Mouse (Mus musculus): Measurements from ENCODE around the gene Ccnt1. TPM values are rescaled to one million over a fixed set of nuclear protein-coding genes. Genes with fewer than 3 reads are reported as not detected.
A peak's percentile ranks its signal among the peaks of the same experiment; 100 is the strongest.
"Not testable (repeated sequence)": the region's sequence is repeated elsewhere in the genome, so short reads cannot be mapped to it uniquely, and the experiment has no call there.

The Ccnt1 gene
- polyA plus RNA-seq, 1 experiment from 2014 or later: 61.4 TPM

DNA sequence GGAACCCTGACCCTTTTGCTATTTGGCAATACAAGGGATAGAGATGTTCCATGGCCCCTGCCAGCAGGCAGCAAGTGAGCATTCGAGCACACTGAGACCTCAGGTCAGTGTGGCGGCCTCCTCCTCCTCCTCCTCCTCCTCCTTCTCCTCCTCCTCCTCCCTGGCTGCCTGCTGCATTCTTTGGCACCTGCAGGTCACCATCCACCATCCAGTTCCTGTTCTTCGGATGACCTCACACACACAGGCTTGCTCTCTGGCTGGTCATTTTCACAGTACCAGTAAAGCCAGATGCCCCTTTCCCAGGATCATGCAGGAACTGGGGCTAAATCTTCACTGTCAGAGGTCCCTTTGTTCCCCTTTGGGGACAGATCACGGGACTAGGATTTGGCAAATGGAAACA is 20.7 kb upstream of the Ccnt1 start:
- peaks cover 9% of the 10 kb centered on the region for H3K36me3 ChIP-seq (replicated peaks; ENCODE audit: control insufficient read depth, insufficient read depth, low read depth, low read length)
- 76% methylated on average over 4 of the region's 4 CpGs for WGBS

DNA sequence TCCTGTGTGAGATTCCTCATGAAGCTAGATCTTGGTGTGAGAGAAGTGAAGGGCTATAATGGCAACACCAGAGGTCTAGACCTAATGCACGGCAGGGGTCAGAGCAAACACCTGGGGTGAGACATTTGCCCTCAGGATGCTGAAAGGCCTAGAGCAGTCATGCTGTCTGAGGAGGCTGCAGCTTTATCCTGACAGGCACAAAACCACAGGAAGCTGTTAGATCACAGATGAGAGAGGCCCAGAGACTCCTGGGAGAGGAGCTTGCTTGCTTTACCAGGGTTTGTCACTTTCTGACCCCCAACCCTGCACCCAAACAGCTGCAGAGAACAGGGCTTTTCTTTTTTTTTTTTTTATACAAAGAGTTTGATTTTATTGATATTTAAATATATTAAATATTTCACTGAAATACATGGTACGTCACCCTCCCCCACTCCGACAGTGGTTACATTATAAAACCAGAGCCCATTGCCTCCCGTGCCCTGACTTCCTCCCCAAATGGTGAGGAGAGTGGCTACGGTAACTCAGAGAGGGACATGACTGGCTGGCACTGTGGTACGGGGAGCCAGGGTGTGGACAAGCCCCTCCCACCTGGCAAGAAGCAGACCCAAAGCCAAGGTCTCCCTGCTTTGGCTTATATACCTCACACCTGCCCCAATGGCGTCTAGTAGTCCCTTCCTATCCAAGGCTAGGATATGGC is 19.1 kb upstream of the Ccnt1 start:
- Histone ChIP-seq H3K4me2 (ENCODE audit: low read depth, low read length) (no peak overlapping the region), H3K27ac (replicated peaks; ENCODE audit: low read depth, low read length) (no peak overlapping the region), H3K36me3 (replicated peaks; ENCODE audit: control insufficient read depth, insufficient read depth, low read depth, low read length) (peaks cover 2% of the 10 kb centered on the region), H3K9ac (replicated peaks; ENCODE audit: low read length) (no peak overlapping the region), H3K9me3 (replicated peaks; ENCODE audit: control insufficient read depth, low read length) (no peaks in the 10 kb centered on the region), H3K4me1 (ENCODE audit: control insufficient read depth, insufficient read depth, low read length) (no peaks in the 10 kb centered on the region), H3K4me3 (ENCODE audit: low read depth, low read length) (no peak overlapping the region), H3K27me3 (ENCODE audit: control insufficient read depth, insufficient read depth, low read length) (no peaks in the 10 kb centered on the region)
- DNase-seq (ENCODE audit: low spot score) (no peak), ATAC-seq (replicated peaks; ENCODE audit: insufficient number of reproducible peaks, low FRiP score, low TSS enrichment, low read depth) (no peak)
- 67% methylated on average over 7 of the region's 7 CpGs for WGBS

More for the DNA sequence above, 20.7 kb upstream of the Ccnt1 start:
- Histone ChIP-seq H3K9me3 (replicated peaks; ENCODE audit: control insufficient read depth, low read length) (no peaks in the 10 kb centered on the region), H3K27ac (replicated peaks; ENCODE audit: low read depth, low read length) (no peak overlapping the region), H3K4me3 (ENCODE audit: low read depth, low read length) (no peak overlapping the region), H3K27me3 (ENCODE audit: control insufficient read depth, insufficient read depth, low read length) (no peaks in the 10 kb centered on the region), H3K4me1 (ENCODE audit: control insufficient read depth, insufficient read depth, low read length) (no peaks in the 10 kb centered on the region), H3K4me2 (ENCODE audit: low read depth, low read length) (no peak overlapping the region), H3K9ac (replicated peaks; ENCODE audit: low read length) (no peak overlapping the region)
- DNase-seq (ENCODE audit: low spot score) (no peak), ATAC-seq (replicated peaks; ENCODE audit: insufficient number of reproducible peaks, low FRiP score, low TSS enrichment, low read depth) (no peak)

DNA sequence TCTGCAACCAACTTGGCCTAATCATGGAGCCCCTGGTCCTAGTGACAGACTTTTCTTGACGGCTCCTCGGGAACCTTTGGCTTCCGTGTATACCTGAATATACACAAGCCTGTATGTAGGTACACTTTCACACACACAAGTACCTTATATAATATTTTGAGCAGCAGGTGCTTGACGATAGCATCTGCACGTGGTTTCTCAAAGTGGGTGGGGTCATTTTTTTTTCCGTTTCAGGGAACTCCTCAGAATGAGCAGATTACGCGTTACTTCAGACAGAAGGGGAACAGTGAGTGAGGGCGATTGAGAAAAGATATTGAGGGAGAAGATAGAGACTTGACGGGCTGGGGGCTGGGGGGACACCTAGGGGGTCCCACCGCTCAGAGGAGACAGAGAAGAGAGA is 17.0 kb upstream of the Ccnt1 start:
- H3K27me3 ChIP-seq (ENCODE audit: control insufficient read depth, insufficient read depth, low read length): no peaks in the 10 kb centered on the region
- H3K27ac ChIP-seq (replicated peaks; ENCODE audit: low read depth, low read length): no peak overlapping the region
- no peak overlapping the region for H3K4me3 ChIP-seq (ENCODE audit: low read depth, low read length)
- 88% methylated on average over 11 of the region's 11 CpGs for WGBS
- no peaks in the 10 kb centered on the region for H3K9me3 ChIP-seq (replicated peaks; ENCODE audit: control insufficient read depth, low read length)
- ATAC-seq (replicated peaks; ENCODE audit: insufficient number of reproducible peaks, low FRiP score, low TSS enrichment, low read depth): no peak
- DNase-seq (ENCODE audit: low spot score): no peak
- H3K4me2 ChIP-seq (ENCODE audit: low read depth, low read length): no peak overlapping the region
- peaks cover 2% of the 10 kb centered on the region for H3K36me3 ChIP-seq (replicated peaks; ENCODE audit: control insufficient read depth, insufficient read depth, low read depth, low read length)
- no peak overlapping the region for H3K9ac ChIP-seq (replicated peaks; ENCODE audit: low read length)
- H3K4me1 ChIP-seq (ENCODE audit: control insufficient read depth, insufficient read depth, low read length): no peaks in the 10 kb centered on the region

DNA sequence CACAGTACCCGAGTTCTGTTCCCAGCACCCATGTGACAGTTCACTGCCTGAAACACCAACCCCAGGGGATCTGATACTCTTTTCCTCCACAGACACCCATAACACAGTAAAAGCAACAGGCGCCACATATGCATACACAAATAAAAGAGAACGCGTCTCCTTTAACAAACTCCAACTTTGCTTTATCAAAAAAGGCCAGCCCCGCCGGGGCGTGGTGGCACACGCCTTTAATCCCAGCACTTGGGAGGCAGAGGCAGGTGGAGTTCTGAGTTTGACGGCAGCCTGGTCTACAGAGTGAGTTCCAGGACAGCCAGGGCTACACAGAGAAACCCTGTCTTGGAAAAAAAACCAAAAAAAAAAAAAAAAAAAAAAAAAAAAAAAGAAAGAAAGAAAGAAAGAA is 15.4 kb upstream of the Ccnt1 start:
- ATAC-seq (replicated peaks; ENCODE audit: insufficient number of reproducible peaks, low FRiP score, low TSS enrichment, low read depth); H3K4me1 ChIP-seq (ENCODE audit: control insufficient read depth, insufficient read depth, low read length); H3K27me3 ChIP-seq (ENCODE audit: control insufficient read depth, insufficient read depth, low read length); H3K27ac ChIP-seq (replicated peaks; ENCODE audit: low read depth, low read length); H3K9ac ChIP-seq (replicated peaks; ENCODE audit: low read length); H3K4me2 ChIP-seq (ENCODE audit: low read depth, low read length); DNase-seq (ENCODE audit: low spot score); H3K4me3 ChIP-seq (ENCODE audit: low read depth, low read length); H3K9me3 ChIP-seq (replicated peaks; ENCODE audit: control insufficient read depth, low read length); H3K36me3 ChIP-seq (replicated peaks; ENCODE audit: control insufficient read depth, insufficient read depth, low read depth, low read length): not testable (repeated sequence)
- 81% methylated on average over 9 of the region's 9 CpGs for WGBS

DNA sequence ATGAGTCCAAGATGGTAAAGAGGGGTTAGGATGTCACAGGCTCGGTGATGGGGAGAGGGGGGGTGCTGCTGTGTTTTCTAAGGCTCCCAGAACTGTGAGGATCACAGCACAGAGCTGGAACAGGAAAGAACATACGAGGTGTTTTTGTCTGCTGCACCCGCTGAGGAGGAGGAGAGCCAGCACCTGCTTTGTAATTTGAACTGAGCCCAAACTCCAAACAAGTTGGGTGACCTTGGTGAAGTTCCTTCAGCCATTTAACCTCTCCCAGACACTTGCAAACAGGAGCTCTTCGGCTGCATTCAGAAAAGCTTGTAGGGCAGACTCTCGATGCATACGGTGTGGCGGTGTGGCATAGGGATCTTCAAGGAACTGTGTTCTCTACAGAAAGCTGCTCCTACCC is 14.7 kb upstream of the Ccnt1 start:
- H3K4me3 ChIP-seq (ENCODE audit: low read depth, low read length): no peak overlapping the region
- ATAC-seq (replicated peaks; ENCODE audit: insufficient number of reproducible peaks, low FRiP score, low TSS enrichment, low read depth): no peak
- H3K9ac ChIP-seq (replicated peaks; ENCODE audit: low read length): no peak overlapping the region
- H3K4me1 ChIP-seq (ENCODE audit: control insufficient read depth, insufficient read depth, low read length): no peaks in the 10 kb centered on the region
- DNase-seq (ENCODE audit: low spot score): no peak
- H3K27me3 ChIP-seq (ENCODE audit: control insufficient read depth, insufficient read depth, low read length): no peaks in the 10 kb centered on the region
- 32% methylated on average over 7 of the region's 7 CpGs for WGBS
- no peaks in the 10 kb centered on the region for H3K9me3 ChIP-seq (replicated peaks; ENCODE audit: control insufficient read depth, low read length)
- H3K36me3 ChIP-seq (replicated peaks; ENCODE audit: control insufficient read depth, insufficient read depth, low read depth, low read length): no peaks in the 10 kb centered on the region; the same call in 1 of the 2 replicates
- H3K27ac ChIP-seq (replicated peaks; ENCODE audit: low read depth, low read length): no peak overlapping the region
- H3K4me2 ChIP-seq (ENCODE audit: low read depth, low read length): no peak overlapping the region

DNA sequence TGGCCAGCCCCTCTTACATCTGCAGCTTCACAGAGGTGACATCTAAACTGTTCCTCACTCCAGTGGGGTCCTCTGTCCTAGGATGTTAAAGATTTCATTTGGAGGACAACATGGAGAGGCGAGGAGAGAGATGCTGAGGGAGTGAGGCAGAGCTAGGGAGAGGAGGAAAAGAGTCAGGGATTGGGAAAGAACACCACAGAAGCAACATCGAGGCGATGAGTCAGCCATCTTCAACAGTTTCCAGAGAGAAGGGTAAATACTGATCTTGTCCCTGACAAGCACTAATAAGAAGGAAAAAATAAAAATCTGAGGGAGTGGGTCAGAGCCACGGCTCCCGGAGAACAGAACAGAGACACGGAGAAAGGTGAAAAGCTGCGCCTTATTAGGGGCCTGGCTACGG is 12.3 kb upstream of the Ccnt1 start:
- no peaks in the 10 kb centered on the region; the same call in 1 of the 2 replicates for H3K36me3 ChIP-seq (replicated peaks; ENCODE audit: control insufficient read depth, insufficient read depth, low read depth, low read length)
- WGBS: 71% methylated on average over 8 of the region's 8 CpGs
- H3K4me2 ChIP-seq (ENCODE audit: low read depth, low read length): no peak overlapping the region
- H3K27me3 ChIP-seq (ENCODE audit: control insufficient read depth, insufficient read depth, low read length): no peaks in the 10 kb centered on the region
- no peak overlapping the region for H3K4me3 ChIP-seq (ENCODE audit: low read depth, low read length)
- H3K27ac ChIP-seq (replicated peaks; ENCODE audit: low read depth, low read length): no peak overlapping the region
- no peak for ATAC-seq (replicated peaks; ENCODE audit: insufficient number of reproducible peaks, low FRiP score, low TSS enrichment, low read depth)
- DNase-seq (ENCODE audit: low spot score): no peak
- no peaks in the 10 kb centered on the region for H3K9me3 ChIP-seq (replicated peaks; ENCODE audit: control insufficient read depth, low read length)
- H3K9ac ChIP-seq (replicated peaks; ENCODE audit: low read length): no peak overlapping the region
- no peaks in the 10 kb centered on the region for H3K4me1 ChIP-seq (ENCODE audit: control insufficient read depth, insufficient read depth, low read length)

DNA sequence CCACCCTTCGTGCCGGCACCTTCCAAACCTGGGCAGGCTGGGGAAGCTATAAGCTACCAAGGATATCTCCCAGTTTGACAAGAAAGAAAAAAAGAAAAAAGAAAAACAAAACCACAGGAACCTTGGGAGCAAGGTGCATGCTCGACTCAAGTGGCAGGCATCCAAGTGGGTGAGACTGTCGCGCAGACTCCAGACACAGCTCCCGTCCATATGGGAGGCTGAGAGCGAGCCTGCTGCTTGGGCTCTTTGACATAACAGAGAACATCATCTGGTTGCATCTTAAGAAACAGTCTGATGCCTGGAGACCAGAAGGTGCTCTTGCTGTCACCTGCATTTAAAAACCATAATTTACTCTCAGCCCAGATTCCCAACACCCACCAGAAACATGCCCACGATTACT is 11.7 kb upstream of the Ccnt1 start:
- ATAC-seq (replicated peaks; ENCODE audit: insufficient number of reproducible peaks, low FRiP score, low TSS enrichment, low read depth): no peak
- Histone ChIP-seq H3K4me3 (ENCODE audit: low read depth, low read length) (no peak overlapping the region), H3K27me3 (ENCODE audit: control insufficient read depth, insufficient read depth, low read length) (no peaks in the 10 kb centered on the region), H3K36me3 (replicated peaks; ENCODE audit: control insufficient read depth, insufficient read depth, low read depth, low read length) (no peaks in the 10 kb centered on the region; the same call in 1 of the 2 replicates), H3K4me2 (ENCODE audit: low read depth, low read length) (no peak overlapping the region), H3K4me1 (ENCODE audit: control insufficient read depth, insufficient read depth, low read length) (no peaks in the 10 kb centered on the region), H3K9me3 (replicated peaks; ENCODE audit: control insufficient read depth, low read length) (no peaks in the 10 kb centered on the region), H3K27ac (replicated peaks; ENCODE audit: low read depth, low read length) (no peak overlapping the region), H3K9ac (replicated peaks; ENCODE audit: low read length) (no peak overlapping the region)
- WGBS: 86% methylated on average over 8 of the region's 8 CpGs
- DNase-seq (ENCODE audit: low spot score): no peak

DNA sequence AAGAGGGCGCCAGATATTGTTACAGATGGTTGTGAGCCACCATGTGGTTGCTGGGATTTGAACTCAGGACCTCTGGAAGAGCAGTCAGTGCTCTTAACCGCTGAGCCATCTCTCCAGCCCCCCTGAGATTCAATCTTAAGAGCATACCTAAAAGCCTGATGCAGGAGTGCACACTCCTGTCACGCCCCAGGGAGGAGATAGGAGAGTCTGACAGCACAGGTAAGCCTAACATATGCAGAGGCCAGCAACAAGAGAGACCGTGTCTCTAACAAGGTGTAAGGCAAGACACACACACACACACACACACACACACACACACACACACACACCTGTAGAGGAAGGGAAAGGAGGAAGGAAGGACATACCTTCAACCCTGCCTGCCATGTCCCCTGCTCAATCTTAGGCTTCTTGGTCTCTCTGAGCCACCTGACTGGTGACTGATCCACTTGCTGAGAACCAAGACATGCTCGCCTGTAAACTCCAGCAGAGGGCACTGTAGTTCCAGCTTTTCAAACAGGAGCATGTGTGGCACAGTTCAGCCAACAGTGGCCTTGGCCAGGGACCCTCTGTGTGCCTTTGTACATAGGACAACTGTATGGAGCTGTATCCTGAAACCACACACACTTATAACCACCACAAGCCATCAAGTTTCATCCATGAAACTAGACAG is 9.2 kb upstream of the Ccnt1 start:
- no peaks in the 10 kb centered on the region for H3K27me3 ChIP-seq (ENCODE audit: control insufficient read depth, insufficient read depth, low read length)
- H3K9ac ChIP-seq (replicated peaks; ENCODE audit: low read length): no peak overlapping the region
- H3K4me2 ChIP-seq (ENCODE audit: low read depth, low read length): no peak overlapping the region
- no peak overlapping the region for H3K4me3 ChIP-seq (ENCODE audit: low read depth, low read length)
- DNase-seq (ENCODE audit: low spot score) (peak; percentile 88), ATAC-seq (replicated peaks; ENCODE audit: insufficient number of reproducible peaks, low FRiP score, low TSS enrichment, low read depth) (peak; percentile 80)
- 35% methylated on average over 5 of the region's 5 CpGs for WGBS
- H3K9me3 ChIP-seq (replicated peaks; ENCODE audit: control insufficient read depth, low read length): no peaks in the 10 kb centered on the region
- no peaks in the 10 kb centered on the region for H3K4me1 ChIP-seq (ENCODE audit: control insufficient read depth, insufficient read depth, low read length)
- H3K36me3 ChIP-seq (replicated peaks; ENCODE audit: control insufficient read depth, insufficient read depth, low read depth, low read length): no peaks in the 10 kb centered on the region
- H3K27ac ChIP-seq (replicated peaks; ENCODE audit: low read depth, low read length): no peak overlapping the region
